Mouse (Mus musculus): ENCODE measurements around the gene Mrpl43.

DNA sequence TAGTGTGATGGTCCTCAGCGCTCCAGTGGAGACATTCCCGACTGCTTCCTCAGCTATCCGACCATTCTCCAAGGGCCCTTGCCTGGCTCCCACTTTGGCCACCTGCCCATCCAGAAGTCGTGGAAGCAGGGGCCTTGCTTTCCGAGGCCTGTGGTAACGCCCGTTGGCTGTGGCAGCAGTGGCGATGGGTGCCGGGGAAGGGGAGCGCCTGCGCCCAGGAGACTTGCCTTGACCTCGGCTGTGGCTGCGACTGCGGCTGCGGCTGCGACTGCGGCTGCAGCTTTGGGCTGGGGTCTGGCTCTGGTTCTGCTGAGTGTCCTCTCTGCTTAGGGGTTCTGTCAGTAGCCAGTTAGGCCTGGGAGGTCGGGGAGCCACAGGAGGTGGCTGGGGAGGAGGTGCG is 22.5 kb upstream of the Mrpl43 start:
- TF ChIP-seq CTCF (IDR thresholded peaks at IDR 0.05; ENCODE audit: low read depth, low read length): no peak
- no peak for TF ChIP-seq EP300 (IDR thresholded peaks at IDR 0.05; ENCODE audit: insufficient read depth, low read depth, low read length)
- no peak for TF ChIP-seq POLR2A (IDR thresholded peaks at IDR 0.05; ENCODE audit: insufficient read depth, low read length)
